Mouse (Mus musculus): Measurements from ENCODE around the gene Timp3. TPM values are rescaled to one million over a fixed set of nuclear protein-coding genes. Genes with fewer than 3 reads are reported as not detected.

Timp3 gene
- total RNA-seq, 1 experiment, result 28.8 TPM

DNA sequence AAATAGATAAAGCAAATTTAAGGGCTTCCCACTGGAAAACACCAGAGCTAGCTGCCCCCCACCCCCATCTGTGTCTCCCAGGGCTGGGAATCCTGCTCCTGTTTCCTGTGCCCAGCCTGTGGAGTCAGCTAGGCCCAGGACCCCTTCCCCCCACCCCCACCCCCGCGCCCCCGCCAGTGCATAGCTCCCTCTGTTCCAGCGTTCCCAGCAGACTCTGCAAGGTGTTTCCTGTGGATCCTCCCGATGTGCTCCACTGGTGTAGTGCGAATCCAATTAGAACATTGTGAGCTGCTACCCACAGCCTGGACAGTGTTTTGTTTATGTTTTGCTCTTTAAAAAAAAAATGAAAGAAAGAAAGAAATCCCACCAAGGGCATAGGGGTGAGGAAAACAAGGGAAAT is 25.1 kb downstream of the Timp3 start:
- Histone ChIP-seq H3K9me3 (ENCODE audit: control insufficient read depth, insufficient read depth, low read depth, low read length) (no peaks in the 10 kb centered on the region), H3K4me1 (ENCODE audit: control insufficient read depth in 2 of 2, insufficient read depth in 2 of 2, low read length in 2 of 2, poor library complexity in 1 of 2) (no peaks in the 10 kb centered on the region; a peak in 1 of 4 replicates), H3K27ac (ENCODE audit: insufficient read depth, low read depth, low read length, poor library complexity, severe bottlenecking) (no peak overlapping the region), H3K4me3 (ENCODE audit: insufficient read depth in 1 of 2, low read depth in 1 of 2, low read length in 2 of 2, poor library complexity in 1 of 2, severe bottlenecking in 1 of 2) (no peak overlapping the region), H3K9ac (ENCODE audit: insufficient read depth, low read depth, low read length, poor library complexity, severe bottlenecking) (no peak overlapping the region), H3K36me3 (ENCODE audit: control insufficient read depth, insufficient read depth, low read length, poor library complexity, severe bottlenecking) (no peaks in the 10 kb centered on the region)
- DNase-seq (ENCODE audit: low read depth, low spot score), result no peak
- no peak for TF ChIP-seq CHD2 (IDR thresholded peaks at IDR 0.05; ENCODE audit: low read depth, low read length)
- TF ChIP-seq MAFK (IDR thresholded peaks at IDR 0.05; ENCODE audit: insufficient read depth, low read depth, low read length), result no peak
- no peak for TF ChIP-seq ZNF384 (IDR thresholded peaks at IDR 0.05; ENCODE audit: low read depth, low read length)
- no peak for TF ChIP-seq HCFC1 (IDR thresholded peaks at IDR 0.05; ENCODE audit: borderline replicate concordance, insufficient read depth, low read length)
- TF ChIP-seq ZC3H11A (IDR thresholded peaks at IDR 0.05; ENCODE audit: borderline replicate concordance, low read depth, low read length), result no peak
- in situ Hi-C loops (cut with MboI; ENCODE audit: low sequenced_read_pairs in 2 of 2, unreplicated experiment in 2 of 2), result no loop called here

DNA sequence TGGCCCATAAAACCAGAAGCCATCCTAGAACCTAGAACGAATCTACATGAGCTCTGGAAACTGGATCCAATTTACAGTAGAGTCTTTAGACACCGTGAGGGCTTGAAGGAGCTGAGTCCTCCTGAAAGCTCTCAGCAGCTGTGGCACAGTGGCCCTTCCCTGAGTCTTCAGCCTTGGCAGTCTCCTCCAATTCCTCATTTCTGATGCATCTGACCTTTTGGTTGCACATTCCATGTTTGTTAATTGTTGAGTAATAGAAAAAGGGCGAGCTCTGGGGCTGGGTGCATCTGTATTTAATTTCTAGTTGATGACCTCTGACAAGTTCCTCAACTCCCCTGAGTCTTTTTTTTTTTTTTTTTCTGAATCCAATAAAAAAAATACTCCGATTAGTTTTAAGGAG is 28.0 kb downstream of the Timp3 start:
- Histone ChIP-seq H3K4me3 (ENCODE audit: insufficient read depth in 1 of 2, low read depth in 1 of 2, low read length in 2 of 2, poor library complexity in 1 of 2, severe bottlenecking in 1 of 2) (no peak overlapping the region), H3K9me3 (ENCODE audit: control insufficient read depth, insufficient read depth, low read depth, low read length) (no peaks in the 10 kb centered on the region), H3K9ac (ENCODE audit: insufficient read depth, low read depth, low read length, poor library complexity, severe bottlenecking) (no peak overlapping the region), H3K36me3 (ENCODE audit: control insufficient read depth, insufficient read depth, low read length, poor library complexity, severe bottlenecking) (no peaks in the 10 kb centered on the region), H3K4me1 (ENCODE audit: control insufficient read depth in 2 of 2, insufficient read depth in 2 of 2, low read length in 2 of 2, poor library complexity in 1 of 2) (peaks cover 0 to under 1% of the 10 kb centered on the region in 2 experiments; a peak in 1 of 4 replicates), H3K27ac (ENCODE audit: insufficient read depth, low read depth, low read length, poor library complexity, severe bottlenecking) (no peak overlapping the region)
- DNase-seq (ENCODE audit: low read depth, low spot score), result no peak
- in situ Hi-C loops (cut with MboI; ENCODE audit: low sequenced_read_pairs in 2 of 2, unreplicated experiment in 2 of 2), result no loop called here
- TF ChIP-seq ZNF384 (IDR thresholded peaks at IDR 0.05; ENCODE audit: low read depth, low read length) (no peak), CHD2 (IDR thresholded peaks at IDR 0.05; ENCODE audit: low read depth, low read length) (no peak), MAFK (IDR thresholded peaks at IDR 0.05; ENCODE audit: insufficient read depth, low read depth, low read length) (no peak), HCFC1 (IDR thresholded peaks at IDR 0.05; ENCODE audit: borderline replicate concordance, insufficient read depth, low read length) (no peak), ZC3H11A (IDR thresholded peaks at IDR 0.05; ENCODE audit: borderline replicate concordance, low read depth, low read length) (no peak)

DNA sequence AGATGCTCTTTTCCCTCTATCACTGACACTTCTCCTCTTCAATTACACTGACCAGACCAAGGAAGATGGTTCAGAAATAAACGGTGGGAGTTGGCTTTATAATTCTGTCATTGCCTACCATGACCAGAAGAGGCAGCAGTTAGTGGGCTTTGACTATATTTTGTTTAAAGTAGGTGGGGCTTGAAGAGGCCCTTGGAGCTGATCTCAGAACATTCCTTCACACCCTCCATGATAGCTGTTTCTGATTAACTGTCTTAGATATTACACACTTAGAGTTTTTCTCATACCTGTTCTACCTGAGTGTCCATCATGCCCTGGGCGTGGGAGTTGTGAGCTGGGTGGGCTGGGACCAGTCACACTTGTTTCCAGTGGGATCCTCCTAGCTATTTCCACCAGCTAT is 28.5 kb downstream of the Timp3 start:
- in situ Hi-C loops (cut with MboI; ENCODE audit: low sequenced_read_pairs in 2 of 2, unreplicated experiment in 2 of 2), result no loop called here

DNA sequence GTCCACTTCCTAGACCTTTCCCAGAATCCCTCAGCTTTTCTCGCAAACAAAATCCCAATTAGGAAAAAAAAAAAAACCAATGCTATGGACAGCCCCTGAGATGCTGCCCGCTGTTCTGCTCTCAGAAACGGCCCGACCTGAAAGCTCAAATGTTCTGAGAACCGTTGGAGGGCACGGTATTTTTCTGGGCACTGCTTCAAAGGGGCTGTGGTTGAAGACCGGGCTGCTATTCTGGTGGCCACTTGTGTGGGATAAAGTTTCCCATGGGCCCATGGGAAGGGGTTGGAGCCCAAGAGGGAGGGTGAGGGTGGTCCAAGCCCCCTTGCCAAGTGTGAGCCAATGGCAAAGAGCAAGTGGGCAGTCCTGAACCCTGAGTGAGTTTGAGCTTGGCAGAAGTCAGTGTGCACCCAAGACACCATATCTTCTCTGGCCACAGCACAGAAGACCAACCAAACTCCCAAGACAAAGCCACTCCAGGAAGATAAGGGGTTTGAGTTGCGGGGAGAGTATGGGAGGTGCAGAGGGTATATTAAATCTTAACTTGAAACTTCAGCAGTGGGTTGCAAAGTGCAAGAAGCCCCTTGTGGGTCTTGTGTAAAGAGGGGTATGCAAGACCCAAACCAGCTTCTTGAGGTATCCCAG is 29.2 kb downstream of the Timp3 start:
- Histone ChIP-seq H3K9ac (ENCODE audit: insufficient read depth, low read depth, low read length, poor library complexity, severe bottlenecking) (no peak overlapping the region), H3K4me3 (ENCODE audit: insufficient read depth in 1 of 2, low read depth in 1 of 2, low read length in 2 of 2, poor library complexity in 1 of 2, severe bottlenecking in 1 of 2) (no peak overlapping the region), H3K27ac (ENCODE audit: insufficient read depth, low read depth, low read length, poor library complexity, severe bottlenecking) (no peak overlapping the region), H3K4me1 (ENCODE audit: control insufficient read depth in 2 of 2, insufficient read depth in 2 of 2, low read length in 2 of 2, poor library complexity in 1 of 2) (peaks cover 0 to 3% of the 10 kb centered on the region in 2 experiments; a peak in 1 of 4 replicates), H3K9me3 (ENCODE audit: control insufficient read depth, insufficient read depth, low read depth, low read length) (no peaks in the 10 kb centered on the region), H3K36me3 (ENCODE audit: control insufficient read depth, insufficient read depth, low read length, poor library complexity, severe bottlenecking) (no peaks in the 10 kb centered on the region)
- no peak for DNase-seq (ENCODE audit: low read depth, low spot score)
- in situ Hi-C loops (cut with MboI; ENCODE audit: low sequenced_read_pairs in 2 of 2, unreplicated experiment in 2 of 2), result no loop called here
- TF ChIP-seq CHD2 (IDR thresholded peaks at IDR 0.05; ENCODE audit: low read depth, low read length) (no peak), MAFK (IDR thresholded peaks at IDR 0.05; ENCODE audit: insufficient read depth, low read depth, low read length) (no peak), ZC3H11A (IDR thresholded peaks at IDR 0.05; ENCODE audit: borderline replicate concordance, low read depth, low read length) (no peak), HCFC1 (IDR thresholded peaks at IDR 0.05; ENCODE audit: borderline replicate concordance, insufficient read depth, low read length) (no peak), ZNF384 (IDR thresholded peaks at IDR 0.05; ENCODE audit: low read depth, low read length) (no peak)

More for the DNA sequence above, 28.5 kb downstream of the Timp3 start:
- TF ChIP-seq ZNF384 (IDR thresholded peaks at IDR 0.05; ENCODE audit: low read depth, low read length) (no peak), HCFC1 (IDR thresholded peaks at IDR 0.05; ENCODE audit: borderline replicate concordance, insufficient read depth, low read length) (no peak), MAFK (IDR thresholded peaks at IDR 0.05; ENCODE audit: insufficient read depth, low read depth, low read length) (no peak), ZC3H11A (IDR thresholded peaks at IDR 0.05; ENCODE audit: borderline replicate concordance, low read depth, low read length) (no peak), CHD2 (IDR thresholded peaks at IDR 0.05; ENCODE audit: low read depth, low read length) (no peak)
- H3K9ac ChIP-seq (ENCODE audit: insufficient read depth, low read depth, low read length, poor library complexity, severe bottlenecking), result no peak overlapping the region
- H3K36me3 ChIP-seq (ENCODE audit: control insufficient read depth, insufficient read depth, low read length, poor library complexity, severe bottlenecking), result no peaks in the 10 kb centered on the region
- H3K27ac ChIP-seq (ENCODE audit: insufficient read depth, low read depth, low read length, poor library complexity, severe bottlenecking), result no peak overlapping the region
- no peaks in the 10 kb centered on the region for H3K9me3 ChIP-seq (ENCODE audit: control insufficient read depth, insufficient read depth, low read depth, low read length)
- no peak for DNase-seq (ENCODE audit: low read depth, low spot score)
- H3K4me3 ChIP-seq (ENCODE audit: insufficient read depth in 1 of 2, low read depth in 1 of 2, low read length in 2 of 2, poor library complexity in 1 of 2, severe bottlenecking in 1 of 2), result no peak overlapping the region
- peaks cover 0 to 3% of the 10 kb centered on the region in 2 experiments; a peak in 1 of 4 replicates for H3K4me1 ChIP-seq (ENCODE audit: control insufficient read depth in 2 of 2, insufficient read depth in 2 of 2, low read length in 2 of 2, poor library complexity in 1 of 2)
